Mouse (Mus musculus): Measurements from ENCODE around the gene Slpi.

GRCm38 (mm10) chr2:164383656-164384399 is 5.1 kb downstream of the Slpi start:
- TF ChIP-seq GATA1 (IDR thresholded peaks at IDR 0.05; ENCODE audit: borderline replicate concordance, low read length) (no peak), FLI1 (IDR thresholded peaks at IDR 0.05; ENCODE audit: low read length) (no peak)

Measured in megakaryocyte, embryonic 14.5 days (primary cell).